Mouse (Mus musculus): ENCODE data around the gene Nanos3. TPM values are rescaled to one million over a fixed set of nuclear protein-coding genes. Genes with fewer than 3 reads are reported as not detected.

Gene Nanos3
- total and polyA plus RNA-seq, 3 experiments, result not detected

- H3K4me1 ChIP-seq (ENCODE audit: control insufficient read depth in 1 of 2, insufficient read depth in 2 of 2), result 0 out of 4 replicates have a peak, but pooled peaks cover 0 to 3% of the 10 kb centered on the region in 2 experiments
Observed at GRCm38 (mm10) chr8:84179946-84180345, 5.1 kb downstream of the Nanos3 start.

GRCm38 (mm10) chr8:84178592-84178991 is 6.4 kb downstream of the Nanos3 start:
- Histone ChIP-seq H3K4me2 (ENCODE audit: insufficient read depth, low read depth, poor library complexity, severe bottlenecking) (no peak overlapping the region), H3K9ac (ENCODE audit: insufficient read depth, low read depth) (no peak overlapping the region), H3K4me3 (replicated peaks in 1 of 3; ENCODE audit: low read depth in 2 of 3, low read length in 2 of 3, poor library complexity in 1 of 3) (no peak overlapping the region), H3K79me2 (replicated peaks; ENCODE audit: control insufficient read depth, extremely low read depth, insufficient read depth, poor library complexity, severe bottlenecking) (no peaks in the 10 kb centered on the region), H3K36me3 (replicated peaks in 1 of 2; ENCODE audit: control insufficient read depth in 1 of 2, insufficient read depth in 1 of 2, low read length in 1 of 2) (no peaks in the 10 kb centered on the region), H3K27ac (ENCODE audit: insufficient read depth, low read depth) (no peak overlapping the region), H3K9me3 (replicated peaks; ENCODE audit: low read length) (no peaks in the 10 kb centered on the region), H3K4me1 (ENCODE audit: control insufficient read depth in 1 of 2, insufficient read depth in 2 of 2) (peaks cover 3 to 5% of the 10 kb centered on the region in 2 experiments), H3K27me3 (replicated peaks) (peaks cover 33% of the 10 kb centered on the region)
- TF ChIP-seq EP300 (IDR thresholded peaks at IDR 0.05; ENCODE audit: low read length), result no peak
- TF ChIP-seq IRF4 (IDR thresholded peaks at IDR 0.05; ENCODE audit: low read depth, low read length), result no peak
- no peak for TF ChIP-seq KAT2A (IDR thresholded peaks at IDR 0.05; ENCODE audit: insufficient replicate concordance, low read length)
- no peak for DNase-seq (ENCODE audit: extremely low read depth)
- dilution Hi-C loops (cut with MboI; ENCODE audit: extremely low pct_ligation_motif_present, extremely low pct_unique_long_range_greater_than_20kb, low sequenced_read_pairs) (no loop called here), in situ Hi-C loops (cut with MboI; ENCODE audit: low pct_ligation_motif_present, low pct_unique_long_range_greater_than_20kb, low sequenced_read_pairs) (no loop called here)

More at GRCm38 (mm10) chr8:84179946-84180345, 5.1 kb downstream of the Nanos3 start:
- no peak overlapping the region for H3K4me2 ChIP-seq (ENCODE audit: insufficient read depth, low read depth, poor library complexity, severe bottlenecking)
- H3K4me3 ChIP-seq (replicated peaks in 1 of 3; ENCODE audit: low read depth in 2 of 3, low read length in 2 of 3, poor library complexity in 1 of 3), result no peak overlapping the region
- no peak for TF ChIP-seq ZC3H11A (IDR thresholded peaks at IDR 0.05; ENCODE audit: low read depth, low read length)
- TF ChIP-seq RCOR1 (conservative IDR thresholded peaks at IDR 0.05; ENCODE audit: low read depth, low read length), result no peak
- TF ChIP-seq PAX5 (IDR thresholded peaks at IDR 0.05; ENCODE audit: low read length), result no peak
- TF ChIP-seq POLR2AphosphoS2 (IDR thresholded peaks at IDR 0.05; ENCODE audit: low read depth, low read length), result no peak
- H3K27ac ChIP-seq (ENCODE audit: insufficient read depth, low read depth), result no peak overlapping the region
- no peak overlapping the region for H3K9ac ChIP-seq (ENCODE audit: insufficient read depth, low read depth)
- H3K79me2 ChIP-seq (replicated peaks; ENCODE audit: control insufficient read depth, extremely low read depth, insufficient read depth, poor library complexity, severe bottlenecking), result no peaks in the 10 kb centered on the region
- no peak for DNase-seq (ENCODE audit: extremely low read depth)
- dilution Hi-C loops (cut with MboI; ENCODE audit: extremely low pct_ligation_motif_present, extremely low pct_unique_long_range_greater_than_20kb, low sequenced_read_pairs) (no loop called here), in situ Hi-C loops (cut with MboI; ENCODE audit: low pct_ligation_motif_present, low pct_unique_long_range_greater_than_20kb, low sequenced_read_pairs) (loop anchor here (10.0 kb wide), 1 partner anchor 95 kb away; the partner anchor contains the start of gene Ccdc130)
- H3K36me3 ChIP-seq (replicated peaks in 1 of 2; ENCODE audit: control insufficient read depth in 1 of 2, insufficient read depth in 1 of 2, low read length in 1 of 2), result no peaks in the 10 kb centered on the region
- peaks cover under 1% of the 10 kb centered on the region for H3K9me3 ChIP-seq (replicated peaks; ENCODE audit: low read length)
- H3K27me3 ChIP-seq (replicated peaks), result peaks cover 30% of the 10 kb centered on the region

- DNase-seq (ENCODE audit: extremely low read depth), result no peak
- in situ Hi-C loops (cut with MboI; ENCODE audit: low pct_ligation_motif_present, low pct_unique_long_range_greater_than_20kb, low sequenced_read_pairs), result no loop called here
- H3K79me2 ChIP-seq (replicated peaks; ENCODE audit: control insufficient read depth, extremely low read depth, insufficient read depth, poor library complexity, severe bottlenecking), result no peaks in the 10 kb centered on the region
- no peak overlapping the region for H3K27ac ChIP-seq (ENCODE audit: insufficient read depth, low read depth)
- H3K36me3 ChIP-seq (replicated peaks in 1 of 2; ENCODE audit: control insufficient read depth in 1 of 2, insufficient read depth in 1 of 2, low read length in 1 of 2), result no peaks in the 10 kb centered on the region
- H3K9me3 ChIP-seq (replicated peaks; ENCODE audit: low read length), result no peaks in the 10 kb centered on the region
- TF ChIP-seq ZKSCAN1 (IDR thresholded peaks at IDR 0.05; ENCODE audit: borderline replicate concordance, low read depth, low read length), result no peak
- no peak for TF ChIP-seq ELF1 (IDR thresholded peaks at IDR 0.05; ENCODE audit: low read depth, low read length)
- no peak for TF ChIP-seq NRF1 (IDR thresholded peaks at IDR 0.05; ENCODE audit: low read depth, low read length)
- TF ChIP-seq JUN (IDR thresholded peaks at IDR 0.05; ENCODE audit: insufficient read depth, low read depth, low read length), result no peak
- no peak for TF ChIP-seq GABPA (IDR thresholded peaks at IDR 0.05; ENCODE audit: insufficient replicate concordance, low read depth, low read length)
- no peak for TF ChIP-seq POLR2A (IDR thresholded peaks at IDR 0.05; ENCODE audit: low read depth, low read length)
- no peak for TF ChIP-seq CHD2 (IDR thresholded peaks at IDR 0.05; ENCODE audit: low read length)
- no peak for TF ChIP-seq MXI1 (IDR thresholded peaks at IDR 0.05; ENCODE audit: low read depth, low read length)
- no peak for TF ChIP-seq NELFE (IDR thresholded peaks at IDR 0.05; ENCODE audit: low read depth, low read length)
- no peak for TF ChIP-seq E2F4 (IDR thresholded peaks at IDR 0.05; ENCODE audit: insufficient replicate concordance, low read depth, low read length)
- TF ChIP-seq ETS1 (conservative IDR thresholded peaks at IDR 0.05; ENCODE audit: low read depth, low read length), result no peak
- TF ChIP-seq SIN3A (IDR thresholded peaks at IDR 0.05; ENCODE audit: low read length), result no peak
- no peak for TF ChIP-seq MAFK (IDR thresholded peaks at IDR 0.05; ENCODE audit: insufficient replicate concordance, low read length)
- H3K9ac ChIP-seq (ENCODE audit: insufficient read depth, low read depth), result no peak overlapping the region
- peaks cover 8 to 11% of the 10 kb centered on the region in 2 experiments for H3K4me1 ChIP-seq (ENCODE audit: control insufficient read depth in 1 of 2, insufficient read depth in 2 of 2)
- H3K4me2 ChIP-seq (ENCODE audit: insufficient read depth, low read depth, poor library complexity, severe bottlenecking), result no peak overlapping the region
- no peak overlapping the region for H3K4me3 ChIP-seq (replicated peaks in 1 of 3; ENCODE audit: low read depth in 2 of 3, low read length in 2 of 3, poor library complexity in 1 of 3)
- dilution Hi-C loops (cut with MboI; ENCODE audit: extremely low pct_ligation_motif_present, extremely low pct_unique_long_range_greater_than_20kb, low sequenced_read_pairs), result no loop called here
- H3K27me3 ChIP-seq (replicated peaks), result peaks cover 43% of the 10 kb centered on the region
Observed at GRCm38 (mm10) chr8:84177405-84177804, 7.6 kb downstream of the Nanos3 start.

All from CH12.LX (cell line).